Mouse (Mus musculus) testis, adult 2 months (tissue): ENCODE measurements around the gene Cdsn.

Source experiments
- CTCF ChIP-seq: fragments of 200-500 bp; IDR thresholded peaks from 2 replicates; pipeline ENCODE4 v1.5.1; 2012; ENCODE audit warnings: low read depth, mild to moderate bottlenecking, inconsistent platforms, low read length, moderate library complexity; ENCODE audit not compliant: control insufficient read depth, insufficient read depth, insufficient replicate concordance
- POLR2A ChIP-seq: fragments of 200-500 bp; IDR thresholded peaks from 2 replicates; pipeline ENCODE4 v1.6.1; 2012; ENCODE audit warnings: low read depth, mild to moderate bottlenecking, inconsistent platforms, low read length, moderate library complexity; ENCODE audit not compliant: control insufficient read depth

DNA sequence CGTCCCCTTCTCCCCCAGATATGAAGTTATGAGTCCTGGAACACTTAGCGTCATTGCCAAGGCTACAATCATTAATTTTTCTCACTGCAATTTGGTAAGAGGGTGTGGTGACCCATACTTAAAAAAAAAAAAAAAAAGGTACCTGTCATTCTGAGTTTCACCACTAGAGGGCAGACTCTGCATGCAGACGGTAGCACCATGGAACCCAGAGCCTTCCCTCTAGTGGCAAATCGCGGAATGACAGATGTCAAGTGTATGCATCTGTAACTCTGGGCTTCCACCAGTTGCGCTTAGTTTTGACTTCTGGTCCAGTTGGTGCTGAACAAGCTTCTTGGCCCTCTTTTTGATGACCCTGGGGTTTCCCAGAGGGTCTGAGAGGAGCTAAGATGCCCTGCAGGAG lies 26.3 kb downstream of the Cdsn start:
- peak; percentile 97 for TF ChIP-seq CTCF
- no peak for TF ChIP-seq POLR2A
